Mouse (Mus musculus) heart, postnatal 36 days (tissue): ENCODE measurements at regions not wholly inside any gene's neighbourhood (a gene's known extent, or its start where the extent isn't known, plus 50 kb on each side); places are given as distances from the start of the nearest gene placed in this dataset.

Experiments
- DNase-seq, 2 experiments: peaks; one replicate each; pipeline ENCODE4 v3.0.0; 2021 to 2022
- intact Hi-C: fragments of 180-260 bp; cut with DNase I; formaldehyde crosslinking; loops from one replicate; pipeline ENCODE4 v1.15.1; 2025

DNA sequence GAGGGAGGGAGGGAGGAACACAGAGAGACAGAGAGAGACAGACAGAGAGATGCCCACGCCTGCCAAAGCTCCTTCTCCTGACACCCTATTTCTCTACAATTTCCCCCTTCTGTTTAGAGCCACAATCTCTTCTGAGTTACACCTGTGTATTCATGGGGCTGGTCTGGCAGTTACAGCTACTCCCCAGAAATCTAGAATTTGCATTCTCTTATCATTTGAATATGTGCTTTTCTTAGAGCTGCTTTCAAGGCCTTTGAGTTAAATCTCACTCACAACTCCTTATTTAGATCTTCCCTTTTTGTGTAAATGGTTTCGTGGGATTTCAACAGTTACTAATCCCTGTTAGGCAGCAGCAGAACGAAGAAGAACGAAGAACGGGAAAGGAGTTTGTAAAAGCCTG is 55.0 kb upstream of the Cdkn2b start:
- DNase-seq, result no peak
- intact Hi-C loops, result no loop called here

DNA sequence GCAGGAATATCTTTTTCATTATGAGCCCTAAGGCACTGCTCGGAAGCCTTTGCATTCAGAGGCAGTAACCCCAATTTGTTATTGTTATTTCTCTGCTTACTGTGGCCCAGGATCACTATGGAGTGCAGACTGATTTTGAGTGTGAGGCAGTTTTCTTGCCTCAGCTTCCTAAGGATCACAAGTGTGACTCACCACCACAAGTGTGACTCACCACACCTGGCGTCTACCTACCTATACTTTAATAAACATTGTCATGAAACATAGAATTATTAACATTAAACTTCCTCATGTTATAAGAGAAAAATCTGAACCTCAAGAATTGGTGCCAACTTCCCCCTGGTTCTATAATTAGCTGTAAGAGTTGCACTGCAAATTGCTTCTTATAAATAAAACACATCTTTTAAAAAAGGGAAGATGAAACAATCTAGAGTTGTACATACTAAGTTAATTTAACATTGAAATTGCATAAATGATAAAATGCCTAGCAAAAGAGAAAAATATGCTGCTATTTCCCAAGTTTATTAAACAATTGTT is 52.4 kb upstream of the Cdkn2b start:
- intact Hi-C loops, result no loop called here
- no peak for DNase-seq

DNA sequence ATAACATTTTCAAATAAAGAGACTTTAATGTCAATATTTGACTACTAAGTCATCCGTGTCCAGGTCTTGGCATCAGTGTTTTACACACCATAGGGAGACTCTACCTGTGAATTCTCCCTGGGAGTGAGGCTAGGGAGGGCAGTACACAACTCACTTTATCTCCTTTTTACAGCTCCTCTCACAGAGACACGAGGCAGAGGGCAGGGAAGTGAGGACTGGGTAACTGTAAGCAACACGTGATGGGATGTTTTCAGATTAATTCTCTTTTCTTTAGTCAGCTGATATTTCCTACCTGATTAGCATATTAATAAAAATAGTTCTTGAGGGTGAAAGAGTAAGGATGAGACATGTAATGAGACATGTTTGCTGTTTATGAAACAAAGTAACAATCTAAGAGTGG is 51.8 kb upstream of the Cdkn2b start:
- DNase-seq, result no peak
- intact Hi-C loops, result no loop called here

DNA sequence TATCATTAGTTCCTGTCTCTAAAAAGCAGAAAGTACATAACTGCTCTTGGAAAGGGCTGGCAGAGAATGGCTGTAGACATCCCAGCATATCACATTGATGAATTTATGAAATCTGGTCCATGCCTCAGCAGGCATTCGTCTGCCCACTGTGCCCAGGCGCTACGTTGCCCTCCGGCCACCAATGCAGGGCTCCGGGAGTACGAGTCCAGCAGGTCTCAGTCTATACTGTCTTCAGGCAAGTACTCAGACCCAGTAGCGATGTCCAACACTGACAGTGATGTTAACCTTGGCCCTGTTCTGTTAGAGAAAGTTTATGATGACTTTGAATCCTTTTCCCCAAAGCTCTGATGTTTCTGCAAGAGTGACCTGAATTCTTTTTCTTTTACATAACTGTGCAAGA is 50.5 kb upstream of the Cdkn2b start:
- intact Hi-C loops, result no loop called here
- DNase-seq, result no peak
